Mouse (Mus musculus) megakaryocyte-erythroid progenitor cell, adult 5-6 weeks (primary cell): ENCODE measurements around the gene Rack1. TPM values are rescaled to one million over a fixed set of nuclear protein-coding genes. Genes with fewer than 3 reads are reported as not detected.
"Not testable (repeated sequence)": the region's sequence is repeated elsewhere in the genome, so short reads cannot be mapped to it uniquely, and the experiment has no call there.

ENCODE experiments used
- ATAC-seq: replicated peaks from 2 replicates; pipeline ENCODE4 v1.8.0; 2016; ENCODE audit warnings: mild to moderate bottlenecking, inconsistent platforms; ENCODE audit not compliant: severe bottlenecking, poor library complexity, low FRiP score, low TSS enrichment
- total RNA-seq, 2 experiments: library from RNA; stranded (forward) in 1 of 2; stranded (reverse) in 1 of 2; fragments of 200-1000, 215-1000 nt in 1 of 2; fragments of >200 nt in 1 of 2; fragmentation: Nextera tagmentation in 1 of 2; gene quantifications; 2 replicates each; pipeline ENCODE4 v1.2.3; 2014 to 2017

The Rack1 gene
- total RNA-seq (2014; fragmentation: Nextera tagmentation), result 2,653 and 3,048 TPM in 2 replicates
- total RNA-seq (2017), result 1,625 and 1,902 TPM in 2 replicates

DNA sequence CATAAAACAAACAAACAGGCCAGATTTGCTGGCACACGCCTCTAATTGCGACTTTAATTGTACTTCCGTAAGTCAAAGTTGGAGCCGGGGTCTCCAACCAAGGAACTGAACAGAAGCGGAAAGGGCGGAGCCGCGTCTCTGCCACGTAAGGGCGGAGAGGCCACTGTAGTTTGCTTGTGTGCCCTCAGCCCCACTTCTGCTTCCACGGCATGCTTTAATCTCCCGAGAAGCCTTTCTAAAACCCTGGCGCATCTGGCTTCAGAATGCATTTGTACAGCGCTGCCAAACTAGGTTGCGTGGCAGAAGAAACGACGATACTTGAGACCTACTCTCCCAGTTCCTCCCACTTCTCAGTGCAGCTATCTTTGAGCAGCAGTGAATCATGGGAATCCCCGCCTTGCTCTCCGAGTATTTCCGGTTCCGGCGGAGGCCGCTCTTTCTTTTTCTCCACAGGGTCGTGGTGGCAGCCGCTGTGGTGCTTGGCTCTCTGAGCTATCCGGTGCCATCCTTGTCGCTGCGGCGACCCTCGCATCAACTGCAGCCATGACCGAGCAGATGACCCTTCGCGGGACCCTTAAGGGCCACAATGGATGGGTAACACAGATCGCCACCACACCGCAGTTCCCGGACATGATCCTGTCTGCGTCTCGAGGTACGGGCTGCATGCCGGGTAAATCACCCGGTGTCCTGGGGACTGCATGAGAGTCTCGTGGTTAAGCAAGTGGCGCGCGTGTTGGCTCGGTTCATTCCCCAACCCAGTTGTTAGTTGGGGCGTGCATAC lies at the start of gene Rack1:
Rack1 (plus strand) TSS at position 412 of the 781 bp plus-strand sequence.
- peak; percentile 86 for ATAC-seq

DNA sequence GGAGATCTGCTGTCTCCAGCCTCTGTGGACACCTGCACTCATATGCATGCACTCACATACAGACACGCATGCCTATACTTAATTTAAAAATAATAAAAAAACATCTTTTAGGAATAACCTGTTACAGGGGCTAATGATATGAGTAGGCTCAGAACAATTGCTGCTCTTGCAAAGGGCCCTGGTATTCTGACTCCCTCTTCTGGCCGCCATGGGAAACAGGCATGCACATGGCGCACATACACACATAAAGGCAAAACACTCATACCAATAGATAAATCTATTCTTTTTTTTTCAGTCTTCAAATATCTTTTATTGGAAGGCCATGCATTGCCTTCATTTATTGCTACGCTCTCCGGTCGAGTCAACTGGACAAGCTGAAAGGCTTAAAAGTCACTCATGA lies 49.7 kb upstream of the Rack1 start:
- no peak for ATAC-seq

GRCm38 (mm10) chr11:48753534-48753933 lies 46.6 kb upstream of the Rack1 start:
- not testable (repeated sequence) for ATAC-seq

- ATAC-seq, result no peak
Observed at GRCm38 (mm10) chr11:48759021-48759420, 41.1 kb upstream of the Rack1 start.

DNA sequence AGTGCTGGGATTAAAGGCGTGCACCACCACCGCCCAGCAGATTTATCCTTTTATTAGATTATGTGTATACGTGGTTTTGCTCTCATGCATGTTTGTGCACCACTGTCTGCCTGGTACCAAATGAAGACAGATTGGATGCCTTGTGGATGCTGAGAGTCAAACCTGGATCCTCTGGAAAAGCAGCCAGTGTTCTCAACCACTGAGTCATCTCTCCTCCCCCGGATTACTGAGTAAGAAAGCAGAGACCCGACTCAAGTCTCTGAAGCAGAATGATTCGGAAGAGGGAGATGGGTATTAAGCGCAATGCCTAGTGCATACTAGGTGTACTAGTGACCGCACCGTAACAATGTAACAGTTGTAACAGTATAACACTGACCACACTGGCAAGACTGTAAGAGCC lies 36.0 kb upstream of the Rack1 start:
- no peak for ATAC-seq

GRCm38 (mm10) chr11:48767195-48767876 lies 32.8 kb upstream of the Rack1 start:
- ATAC-seq, result no peak

DNA sequence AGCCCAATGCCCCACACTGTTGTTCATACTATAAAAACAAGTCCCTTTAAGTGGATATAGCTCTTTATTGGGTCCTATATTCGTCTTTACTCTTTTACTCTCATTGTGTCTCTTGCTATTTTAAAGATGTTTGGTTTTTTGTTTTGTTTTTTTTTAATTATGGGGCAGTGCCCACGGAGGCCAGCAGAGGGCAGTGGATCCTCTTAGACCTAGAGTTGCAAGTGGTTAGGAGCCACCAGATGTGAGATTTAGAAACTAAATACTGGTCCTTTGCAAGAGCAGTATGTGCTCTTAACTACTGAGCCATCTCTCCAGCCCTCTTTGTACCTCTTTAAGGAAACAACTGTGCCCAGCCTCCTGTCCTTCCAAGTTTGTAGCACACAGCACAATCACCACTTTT lies 28.4 kb upstream of the Rack1 start:
- ATAC-seq, result peak; percentile 42

DNA sequence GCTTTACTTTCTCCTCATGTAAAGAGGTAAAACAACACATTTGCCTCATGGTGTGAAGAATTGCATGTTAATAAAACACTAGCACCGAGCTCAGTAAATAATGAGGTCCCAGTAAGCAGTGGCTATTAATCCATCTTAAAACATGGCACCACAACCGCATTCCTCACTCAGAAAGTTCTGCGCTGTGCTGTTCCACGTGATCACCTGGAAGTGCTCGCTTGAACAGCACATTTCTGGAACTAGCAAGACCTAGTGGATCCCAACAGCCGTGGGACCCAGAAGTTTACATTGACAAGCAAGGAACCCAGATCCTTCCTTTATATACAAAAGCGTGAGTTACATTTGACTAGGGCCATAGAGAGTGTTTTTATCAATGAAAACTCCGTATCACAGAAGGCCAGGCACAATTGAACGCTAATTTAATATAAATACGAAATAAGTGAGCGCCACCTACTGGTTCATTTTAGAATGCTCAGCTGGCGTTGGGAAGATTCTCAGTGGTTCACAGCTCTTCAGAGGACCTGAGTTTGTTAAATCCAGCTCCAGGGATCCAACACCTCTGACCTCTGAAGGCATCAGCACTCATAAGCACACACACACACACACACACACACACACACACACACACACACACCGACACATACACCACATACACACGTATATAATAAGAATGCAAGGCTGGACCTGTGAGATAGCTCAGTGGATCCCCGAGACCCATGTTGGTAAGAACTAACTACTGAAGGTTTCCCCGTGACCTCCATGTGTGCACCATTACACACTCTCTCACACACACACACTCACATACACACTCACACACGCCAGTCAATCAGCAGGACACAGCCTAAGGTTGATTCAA lies 25.5 kb upstream of the Rack1 start:
- ATAC-seq, result peak; percentile 64

- 0 out of 2 replicates have a peak, but pooled peaks have one; percentile 13 for ATAC-seq
Observed at GRCm38 (mm10) chr11:48775483-48775882, 24.6 kb upstream of the Rack1 start.

DNA sequence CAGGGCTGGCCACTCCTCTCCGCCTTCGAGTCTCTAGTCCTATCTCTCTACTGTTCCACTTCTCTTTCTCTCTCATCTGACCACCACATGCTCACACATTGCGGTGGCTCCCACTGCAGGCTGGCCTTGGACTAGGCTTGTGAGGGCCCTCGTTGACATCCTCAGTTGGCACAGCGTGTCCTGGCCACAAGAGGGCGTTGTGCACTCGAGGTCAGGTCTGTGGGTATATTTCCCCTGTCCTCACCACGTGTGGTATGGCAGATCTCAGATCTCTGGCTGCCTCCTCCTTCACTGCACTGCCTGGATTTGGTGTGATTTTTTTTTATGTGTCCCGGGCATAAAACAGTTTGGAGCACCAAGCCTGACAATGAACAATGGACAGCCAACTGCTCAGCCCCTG lies 23.5 kb upstream of the Rack1 start:
- ATAC-seq, result peak; percentile 54; the same call in 1 of the 2 replicates

GRCm38 (mm10) chr11:48777303-48777702 lies 22.8 kb upstream of the Rack1 start:
- no peak for ATAC-seq

DNA sequence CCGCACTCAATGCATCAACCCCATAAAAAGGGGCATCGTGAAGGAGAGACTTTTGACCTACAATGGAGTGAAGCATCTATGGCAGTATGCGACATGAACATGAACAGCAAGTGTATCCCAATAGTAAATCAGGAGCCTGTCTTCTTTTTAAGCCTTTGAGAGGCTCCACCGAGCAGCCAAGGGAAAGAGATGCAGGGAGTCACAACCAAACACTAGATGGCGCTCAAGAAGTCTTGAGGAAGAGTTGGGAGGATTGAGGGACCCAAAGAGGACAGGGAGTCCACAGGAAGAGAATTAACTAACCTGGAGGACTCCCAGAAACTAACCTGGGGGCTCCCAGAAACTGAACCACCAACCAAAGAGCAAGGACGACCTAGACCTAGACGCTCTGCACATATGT lies 20.7 kb upstream of the Rack1 start:
- peak; percentile 54; the same call in 1 of the 2 replicates for ATAC-seq

DNA sequence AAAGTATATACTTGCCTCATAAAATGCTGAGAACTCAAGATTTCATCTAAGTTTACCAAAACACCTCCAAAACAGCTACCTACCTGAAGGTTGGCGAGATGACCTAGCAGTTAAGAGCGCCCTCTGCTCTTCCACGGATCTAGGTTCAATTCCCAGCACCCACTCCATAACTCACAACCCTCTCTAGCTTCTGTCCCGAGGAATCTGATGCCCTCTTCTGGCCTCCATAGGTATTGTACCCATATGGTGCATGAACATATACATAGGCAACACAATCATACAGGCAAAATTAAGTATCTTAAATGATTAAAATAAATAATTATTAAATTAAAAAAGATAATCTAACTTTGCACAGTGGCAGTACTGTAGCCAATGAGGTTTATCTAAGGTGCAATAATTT lies 17.9 kb upstream of the Rack1 start:
- 0 out of 2 replicates have a peak, but pooled peaks have one; percentile 45 for ATAC-seq

DNA sequence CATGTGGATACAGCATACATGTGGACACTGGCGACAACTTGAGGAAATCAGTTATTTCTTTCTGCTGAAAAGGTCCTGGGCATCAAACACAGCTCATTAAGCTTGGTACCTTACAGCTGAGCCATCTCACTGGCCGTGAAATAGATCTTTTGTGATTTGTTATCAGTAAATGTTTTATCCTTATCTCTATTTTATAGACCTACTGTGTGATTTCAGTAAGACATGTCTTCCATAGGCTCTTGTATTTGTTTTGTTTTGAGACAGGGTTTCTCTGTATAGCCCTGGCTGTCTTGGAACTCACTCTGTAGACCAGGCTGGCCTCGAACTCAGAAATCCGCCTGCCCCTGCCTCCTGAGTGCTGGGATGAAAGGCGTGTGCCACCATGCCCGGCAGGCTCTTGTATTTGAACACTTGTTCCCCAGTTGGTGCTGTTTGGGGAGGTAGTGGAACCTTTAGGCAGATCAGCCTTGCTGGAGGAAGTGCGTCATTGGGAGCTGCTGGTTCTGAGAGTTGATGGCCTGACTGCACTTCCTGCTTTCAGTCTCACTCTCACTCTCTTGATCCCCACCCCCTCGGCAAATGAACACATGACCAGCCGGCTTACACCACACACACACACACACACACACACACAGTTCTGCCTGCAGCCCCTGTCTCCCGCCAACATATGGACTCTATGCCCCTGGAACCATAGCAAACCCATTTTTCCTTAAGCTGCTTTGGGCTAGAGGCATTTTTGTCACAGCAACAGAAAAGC lies 12.5 kb upstream of the Rack1 start:
- peak; percentile 83 for ATAC-seq

GRCm38 (mm10) chr11:48788311-48789089 lies 11.6 kb upstream of the Rack1 start:
- ATAC-seq, result peak; percentile 42

DNA sequence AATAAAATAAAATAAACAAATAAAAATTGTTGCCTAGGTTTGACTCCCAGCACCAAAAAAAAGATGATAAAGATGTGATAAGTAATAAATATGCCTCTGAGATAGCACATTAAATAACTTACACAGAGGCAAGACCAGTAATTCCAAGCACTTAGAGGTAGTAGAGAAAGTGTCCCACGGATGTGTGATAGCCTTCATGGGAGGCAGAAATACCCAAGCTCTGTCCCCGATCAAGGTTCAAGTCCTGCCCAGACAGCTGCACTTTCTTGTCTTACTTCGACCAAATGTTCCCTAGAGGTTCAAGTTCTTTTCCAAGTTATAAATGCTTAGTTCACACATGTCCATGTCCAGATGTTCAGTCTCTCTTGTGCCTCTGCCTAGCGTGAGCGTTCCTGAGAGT lies 10.9 kb upstream of the Rack1 start:
- no peak for ATAC-seq

DNA sequence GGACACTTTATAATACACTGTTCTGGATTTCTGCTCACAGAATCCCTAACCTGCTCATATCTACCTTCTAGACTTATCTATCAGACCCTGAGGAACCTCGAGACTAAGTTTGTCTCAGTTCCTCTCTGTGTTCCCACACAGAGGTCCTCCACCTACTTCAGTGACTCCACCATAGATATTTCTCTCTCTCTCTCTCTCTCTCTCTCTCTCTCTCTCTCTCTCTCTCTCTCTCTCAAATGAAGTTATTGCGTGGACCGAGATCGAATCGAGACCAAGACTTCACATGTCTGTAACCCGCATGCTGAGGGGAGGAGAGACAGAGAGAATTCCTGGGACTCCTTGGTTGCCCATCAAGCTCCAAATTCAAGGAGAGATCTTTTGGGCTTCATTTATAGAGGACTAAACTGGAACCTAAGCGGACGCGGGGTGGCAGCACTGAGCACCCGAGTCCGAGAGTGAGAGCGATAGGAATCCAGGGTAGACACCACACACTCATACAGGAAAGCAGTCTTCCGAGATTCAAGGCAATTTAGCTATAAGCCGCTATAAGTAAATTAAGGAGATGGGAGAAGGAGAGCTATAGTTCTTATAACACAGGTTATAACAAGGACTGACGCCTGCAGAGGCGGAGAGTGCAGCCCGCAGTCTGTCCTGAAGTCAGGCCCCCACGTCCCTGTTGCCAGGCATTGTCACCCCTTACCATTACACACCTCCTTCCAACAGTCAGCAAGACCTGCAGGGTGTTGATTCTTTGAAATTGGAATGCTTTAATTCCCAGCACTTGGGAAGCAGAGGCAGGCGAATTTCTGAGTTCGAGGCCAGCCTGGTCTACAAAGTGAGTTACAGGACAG lies 9.9 kb upstream of the Rack1 start:
- peak; percentile 86 for ATAC-seq

DNA sequence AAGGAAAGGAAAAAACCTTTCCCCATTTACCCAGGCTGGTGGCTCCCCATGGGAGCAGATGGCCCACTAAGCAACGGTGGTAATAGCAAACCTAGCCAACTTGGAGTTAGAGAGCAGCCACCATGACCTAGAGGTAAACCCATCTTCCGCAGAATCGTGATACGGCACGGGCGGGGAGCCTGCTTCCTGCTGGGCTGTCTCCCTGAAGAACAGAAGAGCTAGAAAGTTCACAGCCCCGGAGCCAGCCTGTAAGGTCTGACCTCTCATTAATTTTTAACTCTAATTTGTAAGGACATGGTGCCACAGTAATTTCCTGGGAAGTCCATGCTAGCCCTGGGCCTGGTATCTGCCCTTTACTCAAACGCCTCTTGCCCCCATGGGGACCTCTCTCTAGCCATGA lies 9.2 kb upstream of the Rack1 start:
- no peak for ATAC-seq
